Mouse (Mus musculus) retina, postnatal 7 days (tissue): ENCODE data around the gene Sytl4.

Experiments used
- DNase-seq: peaks from one replicate; pipeline ENCODE4 v3.0.0-alpha.2; 2012; ENCODE audit warnings: low read depth, low spot score

Sytl4 gene

DNA sequence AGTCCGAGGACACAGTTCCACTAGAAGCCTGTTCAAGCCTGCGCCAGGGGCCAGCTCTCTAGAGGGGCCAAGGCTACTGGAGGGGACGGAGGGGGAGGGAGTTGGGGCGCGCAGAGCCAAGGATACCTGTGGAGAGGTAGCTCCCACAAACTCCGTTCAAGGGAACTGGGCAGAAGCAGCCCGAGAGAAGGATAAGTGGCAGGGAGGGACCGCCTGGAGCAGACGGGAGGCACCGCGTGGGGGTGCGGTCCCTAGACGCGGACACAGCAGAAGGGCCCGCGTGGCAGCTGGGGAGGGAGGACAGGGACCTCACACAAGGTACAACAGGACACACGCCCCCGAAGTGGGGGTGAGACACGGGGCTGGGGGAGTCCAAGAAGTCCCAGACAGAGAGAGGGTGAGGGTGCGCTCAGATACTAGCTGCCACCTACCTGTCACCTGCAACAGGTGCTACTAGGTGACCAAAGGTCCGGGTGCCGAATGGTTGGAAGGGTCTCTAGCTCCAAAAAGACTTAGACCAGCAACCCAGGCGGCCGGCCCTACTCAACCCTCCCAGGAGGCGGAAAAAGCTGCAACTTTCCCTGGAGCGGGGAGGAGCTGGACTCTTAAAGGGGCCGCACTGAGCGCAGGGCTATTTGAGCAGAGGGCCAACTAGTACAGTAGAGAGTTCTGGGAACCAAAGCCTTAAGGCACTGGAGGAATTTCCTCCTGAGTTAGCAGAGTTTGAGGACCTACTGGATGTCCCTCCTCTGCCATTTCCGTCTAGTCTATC, at the start of gene Sytl4:
Sytl4 (minus strand) TSS at position 582 of the 772 bp plus-strand sequence.
- no peak for DNase-seq

DNA sequence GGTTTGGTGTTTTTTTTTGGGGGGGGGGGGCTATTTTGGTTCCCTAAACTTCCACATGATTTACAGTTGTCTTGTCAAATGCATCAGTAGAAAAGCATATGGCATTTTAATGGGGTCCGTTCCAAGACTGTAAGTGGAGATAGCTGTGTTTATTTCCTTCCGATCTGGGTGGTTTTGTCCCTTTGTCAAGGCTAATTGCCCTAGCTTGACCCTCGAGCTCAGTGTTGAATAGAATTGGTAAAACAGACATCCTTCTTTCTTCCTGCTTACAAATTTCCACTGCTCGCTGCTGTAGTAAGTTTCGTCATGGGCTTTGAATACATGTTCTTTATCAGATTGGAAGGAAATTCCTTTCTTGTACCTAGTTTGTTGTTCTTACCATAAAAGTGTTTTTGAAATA, 39.1 kb upstream of the Sytl4 start:
- DNase-seq = no peak

DNA sequence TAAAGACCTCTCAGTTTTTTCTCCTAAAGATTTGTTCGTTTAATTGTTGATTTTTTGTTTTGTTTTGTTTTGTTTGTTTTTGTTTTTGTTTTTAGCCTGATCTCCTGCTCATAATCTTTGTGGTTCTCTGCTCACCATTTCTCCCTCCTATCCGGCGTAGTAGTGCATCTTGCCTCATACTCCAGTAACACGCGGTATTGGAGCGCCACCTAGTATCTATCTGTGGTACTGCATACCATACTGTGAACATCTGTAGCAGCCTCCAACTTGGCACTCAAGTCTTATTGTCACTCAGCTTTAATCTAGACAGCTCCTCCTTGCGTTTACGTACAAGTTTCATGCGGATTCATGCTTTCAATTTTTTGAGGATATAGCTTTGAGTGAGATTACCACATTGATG, 37.4 kb upstream of the Sytl4 start:
- DNase-seq = peak; percentile 52

DNA sequence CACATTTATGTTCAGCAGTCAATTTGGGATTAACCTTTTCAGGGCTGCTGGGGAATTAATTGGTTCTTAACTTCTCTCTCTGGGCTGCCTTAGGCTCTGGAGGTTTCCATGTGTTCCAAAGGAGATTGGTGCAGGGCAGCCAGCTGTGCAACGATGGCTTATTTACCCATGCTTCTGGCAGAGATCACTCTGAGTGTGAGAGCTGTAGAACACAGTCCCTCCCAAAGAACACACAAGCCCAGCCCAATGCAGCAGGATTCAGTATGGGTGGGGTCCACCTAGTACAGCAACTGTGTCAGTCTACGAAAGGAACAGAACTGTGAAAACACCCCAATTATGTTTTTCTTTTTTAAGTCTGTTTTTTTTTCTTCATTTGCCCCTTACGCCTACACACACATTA, 14.3 kb upstream of the Sytl4 start:
- no peak for DNase-seq

DNA sequence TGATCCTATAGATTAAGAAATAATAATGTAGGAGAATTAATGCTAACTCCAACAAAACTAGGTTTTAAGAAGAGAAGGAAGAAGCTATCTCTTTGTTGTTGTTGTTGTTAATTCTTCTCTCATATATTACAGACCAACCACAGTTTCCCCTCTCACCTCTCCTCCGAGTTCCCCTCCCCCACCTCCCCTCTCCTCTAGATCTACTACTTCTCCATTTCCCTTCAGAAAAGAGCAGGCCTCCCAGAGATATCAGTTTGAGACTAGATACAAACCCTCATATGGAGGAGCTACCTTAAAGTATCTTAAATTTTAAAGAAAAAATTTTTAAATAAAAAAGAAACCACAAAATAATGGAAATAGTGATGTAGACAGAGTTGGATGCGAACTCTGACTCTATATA, 17.0 kb downstream of the Sytl4 start:
- DNase-seq = no peak

DNA sequence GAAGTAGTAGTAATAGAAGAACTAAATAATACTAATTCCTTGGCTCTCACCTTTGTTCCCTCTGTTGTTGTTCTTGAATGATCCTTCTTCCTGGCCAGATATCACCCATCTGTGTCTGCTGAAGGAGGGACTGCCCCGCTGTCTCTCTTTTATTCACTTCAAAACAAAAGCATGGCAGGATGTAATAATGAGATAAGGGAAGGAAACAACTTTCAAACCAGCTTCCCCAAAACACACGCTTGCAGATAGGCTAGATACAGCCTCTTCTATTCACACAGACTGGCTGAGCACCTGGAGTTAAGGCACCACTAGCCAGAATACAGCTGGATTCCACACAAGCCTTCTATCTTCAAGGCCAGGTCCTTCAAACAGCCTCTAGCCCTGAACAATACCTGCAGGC, 21.0 kb downstream of the Sytl4 start:
- DNase-seq = no peak

DNA sequence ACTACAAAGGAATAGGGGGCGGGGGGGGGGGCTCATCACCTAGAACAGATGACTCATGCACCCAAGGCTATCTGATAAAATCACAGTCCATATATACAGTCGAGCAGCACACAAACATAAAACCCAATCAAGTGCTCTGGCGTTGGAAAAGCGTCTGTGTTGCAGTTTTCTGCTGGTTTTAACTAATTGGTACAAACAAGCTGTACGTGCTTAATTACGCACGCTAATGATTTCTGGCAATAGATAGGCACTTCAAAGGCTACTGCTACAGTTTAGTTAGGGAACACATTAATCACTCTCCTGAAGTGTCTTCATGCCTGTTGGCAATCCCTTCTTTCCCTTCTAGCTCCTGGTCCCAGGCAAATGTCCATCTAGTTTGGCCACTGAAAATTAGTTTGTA, 27.0 kb downstream of the Sytl4 start:
- no peak for DNase-seq

DNA sequence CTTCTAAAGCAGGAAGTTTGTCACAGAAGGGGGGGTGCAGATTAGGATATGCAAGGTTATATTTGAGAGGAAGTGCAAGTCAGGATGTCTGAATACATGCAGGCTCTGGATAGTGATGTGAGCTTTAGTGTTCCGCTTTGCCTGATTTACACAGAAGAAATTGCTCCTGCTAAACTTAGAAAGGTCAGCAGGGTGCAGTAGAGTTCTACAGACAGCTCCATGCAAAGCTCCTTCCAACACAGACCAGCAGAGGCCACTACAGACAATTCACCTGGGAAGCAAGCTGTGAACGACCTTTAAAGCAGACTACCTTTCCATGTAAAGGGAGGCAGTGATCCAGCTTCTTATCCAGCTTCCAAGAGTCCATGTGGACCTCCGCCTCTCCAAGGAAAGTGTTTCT, 34.2 kb downstream of the Sytl4 start:
- DNase-seq = peak; percentile 43

DNA sequence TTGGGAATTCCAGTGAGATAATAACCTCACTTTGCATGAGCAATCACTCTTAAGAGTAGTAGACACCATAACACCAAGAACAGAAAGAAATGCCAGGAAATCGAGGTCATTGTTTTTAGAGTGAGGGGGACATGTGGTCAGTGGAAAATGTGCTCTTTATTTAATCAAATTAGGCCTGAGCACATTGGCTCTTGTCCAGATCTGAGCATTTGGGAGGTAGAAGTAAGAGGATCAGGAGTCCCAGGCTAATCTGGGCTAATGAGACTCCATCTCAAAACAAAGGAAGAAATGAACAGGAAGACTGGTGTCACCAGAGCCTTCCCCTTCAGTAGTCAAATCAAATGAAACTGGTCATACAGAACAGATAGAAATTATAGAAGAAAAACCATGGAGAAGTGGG, 42.1 kb downstream of the Sytl4 start:
- DNase-seq = peak; percentile 61

DNA sequence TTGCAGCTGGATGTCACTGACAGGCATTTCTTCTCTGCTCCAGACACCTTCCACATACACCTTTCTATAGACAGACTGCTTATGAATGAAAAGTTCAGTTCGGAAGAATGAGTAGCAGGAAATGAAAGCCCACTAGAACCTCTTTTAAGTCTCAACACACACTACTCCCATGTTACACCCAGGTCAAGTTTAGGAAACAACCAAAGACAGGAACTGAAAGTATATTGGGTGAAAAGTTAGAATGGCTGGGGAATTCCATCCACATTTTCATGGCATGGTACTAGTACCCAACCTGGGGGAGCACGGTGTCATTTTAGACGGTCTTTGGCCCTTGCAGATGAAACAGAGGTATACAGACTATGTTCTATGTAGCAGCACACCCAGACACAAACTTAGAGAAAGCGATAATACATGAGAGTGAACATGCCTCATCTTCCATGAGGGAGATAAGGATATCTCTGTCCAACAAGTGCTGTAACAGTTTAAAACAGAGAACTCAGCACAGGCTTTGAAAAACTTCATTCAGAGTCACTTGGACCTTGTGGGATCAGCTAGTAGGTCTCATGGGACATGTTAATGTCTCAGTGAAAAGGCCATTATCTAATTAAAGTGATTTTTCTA, 44.9 kb downstream of the Sytl4 start:
- DNase-seq = no peak

DNA sequence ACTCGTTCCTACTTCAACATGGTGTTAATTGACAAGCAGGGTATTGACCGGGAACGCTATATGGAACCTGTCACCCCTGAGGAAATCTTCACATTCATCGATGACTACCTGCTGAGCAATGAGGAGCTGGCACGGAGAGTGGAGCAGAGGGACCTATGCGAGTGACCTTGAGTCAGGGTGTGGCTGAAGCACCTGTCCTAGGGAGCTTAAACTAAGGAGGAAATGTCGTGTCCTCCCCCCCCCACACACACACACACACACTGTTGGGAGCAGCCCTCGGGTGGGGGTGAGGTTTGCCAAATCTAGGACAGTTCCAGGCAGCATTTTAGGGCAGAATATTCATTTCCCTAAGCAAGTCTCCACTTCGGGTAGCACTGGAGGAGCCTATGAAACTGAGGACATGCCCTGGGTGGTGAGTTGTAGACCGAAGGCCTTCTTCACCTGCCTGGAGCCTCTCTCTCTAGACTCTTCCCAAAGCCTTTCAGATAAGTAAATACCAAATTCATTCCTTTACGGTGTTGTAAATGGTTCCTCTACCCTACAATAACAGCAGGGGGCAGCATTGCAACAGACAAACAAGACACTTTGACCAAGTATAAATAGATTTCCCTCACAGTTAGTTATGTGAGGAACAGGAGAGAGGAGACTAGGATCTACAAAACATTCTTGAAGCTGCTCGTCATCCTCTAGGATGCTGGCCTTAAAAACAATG, 50.2 kb downstream of the Sytl4 start:
- peak; percentile 24 for DNase-seq

DNA sequence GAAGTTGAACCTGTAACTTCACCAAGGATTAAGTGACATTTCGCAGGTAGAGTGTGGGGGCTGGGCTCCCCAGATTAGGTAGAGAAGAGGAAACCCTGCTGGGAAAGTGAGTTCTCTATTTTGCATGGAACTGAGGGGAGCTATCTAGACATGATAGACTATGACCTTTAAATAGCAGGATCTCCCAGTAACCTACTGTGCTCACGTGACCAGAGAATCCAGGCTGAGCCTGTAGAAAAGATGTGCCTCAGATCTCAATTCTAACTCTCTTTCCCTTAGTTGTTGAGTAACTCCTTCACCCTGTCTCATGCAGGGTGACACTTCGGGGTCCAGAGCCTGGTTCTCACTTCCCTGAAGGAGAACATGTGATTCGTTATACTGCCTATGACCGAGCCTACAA, 54.9 kb downstream of the Sytl4 start:
- DNase-seq = no peak

DNA sequence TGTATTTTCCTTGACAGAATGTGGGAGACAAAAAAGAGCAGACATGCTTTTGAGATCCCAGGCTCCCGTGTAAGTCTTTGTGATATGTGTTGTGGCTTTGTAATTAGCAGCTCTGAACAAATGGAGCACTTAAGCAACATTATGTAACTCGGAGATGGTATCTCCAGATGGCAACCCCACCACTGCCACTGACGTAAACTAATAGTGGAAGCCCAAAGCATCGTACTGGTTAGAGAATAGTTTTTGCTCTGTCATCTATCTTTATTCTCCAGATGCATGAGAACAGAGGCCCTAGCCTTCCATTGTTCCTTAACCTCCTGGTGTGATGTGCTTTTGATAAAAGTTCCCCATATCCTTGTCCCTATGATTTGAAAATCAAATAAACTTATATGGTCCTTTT, 60.4 kb downstream of the Sytl4 start:
- no peak for DNase-seq

DNA sequence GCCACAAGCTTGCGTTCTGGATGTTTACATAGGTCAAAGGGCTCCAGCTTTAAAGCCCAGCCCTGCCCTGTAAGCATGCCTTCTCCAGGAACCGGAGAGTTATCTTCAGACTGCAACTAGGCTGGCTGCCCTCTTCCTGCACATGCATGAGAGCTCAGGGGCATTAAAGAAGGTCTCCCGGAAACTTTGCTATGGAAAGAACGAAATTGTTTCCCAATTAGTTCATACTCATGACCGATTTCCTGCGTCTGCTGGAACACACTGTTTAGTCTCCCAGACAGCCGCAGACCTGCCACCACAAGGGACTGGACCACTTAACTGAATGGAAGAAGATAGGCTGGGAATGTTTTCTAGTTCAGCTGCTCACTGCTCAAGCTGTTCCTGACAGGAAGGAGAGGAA, 67.4 kb downstream of the Sytl4 start:
- no peak for DNase-seq

DNA sequence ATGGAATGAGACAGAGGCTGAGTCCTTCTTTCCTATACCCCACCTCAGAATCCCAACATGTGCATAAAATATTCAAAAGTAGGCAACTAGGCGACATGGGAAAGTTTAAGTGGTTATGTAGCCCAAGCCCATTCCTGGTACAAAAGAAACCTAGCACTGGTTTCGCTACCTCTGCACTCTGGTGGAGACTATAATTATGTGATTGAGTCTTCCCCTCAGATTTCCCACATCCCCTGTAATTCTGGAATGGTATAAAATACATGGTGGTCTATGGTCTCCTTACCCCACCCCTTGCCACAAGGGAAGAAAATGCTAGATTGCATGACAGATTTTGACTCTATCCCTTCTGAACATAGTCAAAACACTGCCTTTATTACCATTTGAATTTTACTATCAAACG, 68.6 kb downstream of the Sytl4 start:
- no peak for DNase-seq

DNA sequence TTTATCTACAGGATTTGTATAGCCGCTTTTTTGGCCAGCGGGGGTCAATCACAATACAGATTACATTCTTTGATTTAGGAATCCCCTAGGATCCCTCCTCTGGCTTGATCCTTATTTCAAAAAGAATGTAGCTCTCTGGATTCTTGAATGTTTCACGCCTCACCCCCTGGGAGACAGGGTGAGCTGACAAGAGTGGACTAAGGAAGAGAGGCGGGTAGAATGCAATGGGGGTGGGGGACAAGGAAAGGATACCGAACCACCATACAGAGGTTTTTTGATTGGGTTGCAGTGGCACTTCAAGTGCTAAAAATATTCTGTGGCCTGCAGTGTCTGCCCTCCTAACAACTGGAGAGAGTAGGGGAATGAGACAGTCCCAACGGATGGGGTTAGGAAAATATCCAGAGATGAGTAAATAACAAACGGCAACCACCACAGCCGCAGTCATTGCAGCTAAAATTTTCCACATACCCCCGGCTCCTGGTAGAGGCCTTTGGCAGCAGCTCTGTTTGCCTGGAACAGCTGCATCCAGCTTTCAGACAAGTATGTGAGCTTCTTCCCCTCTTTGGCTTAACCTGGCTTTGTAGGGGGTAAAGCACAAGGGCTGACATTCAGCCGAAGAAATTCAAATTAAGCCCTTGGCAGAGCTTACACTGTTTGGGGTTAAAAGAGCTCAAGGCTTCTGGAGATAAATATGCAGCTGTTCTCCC, 70.1 kb downstream of the Sytl4 start:
- DNase-seq = no peak

DNA sequence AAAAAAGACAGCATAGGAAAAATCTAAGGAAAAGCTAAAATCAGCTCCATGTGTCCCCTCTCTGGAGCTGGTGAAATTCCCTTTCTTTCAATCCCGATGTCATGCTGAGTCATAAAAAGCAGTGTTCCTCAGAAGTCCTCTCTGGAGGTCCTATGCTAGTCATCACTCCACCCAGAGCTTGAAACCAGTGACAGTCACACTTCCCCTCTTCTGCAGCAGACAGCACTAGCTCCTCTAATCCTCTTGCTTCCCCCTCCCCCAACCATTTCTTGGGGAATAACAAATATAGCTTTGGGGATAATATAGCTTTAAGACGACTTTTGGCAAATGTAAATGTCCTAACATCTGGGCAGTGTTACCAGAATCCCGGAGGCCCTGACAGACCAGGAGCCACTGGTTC, 73.4 kb downstream of the Sytl4 start, which contains the start of gene Srpx2:
Srpx2 (plus strand) TSS at position 166 of the 400 bp plus-strand sequence.
- no peak for DNase-seq

DNA sequence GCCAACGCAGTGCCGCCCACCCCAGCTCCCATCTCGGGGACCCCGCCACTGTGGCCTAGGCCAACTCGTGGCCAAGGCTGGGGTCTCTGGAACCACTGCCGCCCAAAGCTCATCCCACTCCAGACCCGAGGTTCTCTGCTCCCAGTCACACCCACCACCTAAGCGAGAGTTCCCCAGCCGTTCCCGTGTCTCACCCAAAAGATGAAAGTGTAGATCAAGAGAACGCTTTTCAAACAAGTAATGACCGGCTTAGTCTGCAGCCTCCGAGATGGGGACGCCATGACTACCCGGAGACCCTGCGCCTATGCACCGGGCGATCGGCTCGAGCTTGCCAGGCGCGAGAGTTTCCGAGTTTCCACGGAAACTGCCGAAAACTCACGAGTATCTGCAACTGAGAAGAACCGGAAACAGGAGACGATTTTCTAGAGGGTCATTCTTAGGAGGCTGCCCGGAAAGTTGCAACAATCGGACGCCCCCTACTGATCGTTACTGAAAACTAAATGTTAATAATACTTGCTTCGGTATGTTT, 83.5 kb downstream of the Sytl4 start, which contains the start of gene Tspan6:
Tspan6 (minus strand) TSS at position 416 of the 529 bp plus-strand sequence.
- peak; percentile 47 for DNase-seq

DNA sequence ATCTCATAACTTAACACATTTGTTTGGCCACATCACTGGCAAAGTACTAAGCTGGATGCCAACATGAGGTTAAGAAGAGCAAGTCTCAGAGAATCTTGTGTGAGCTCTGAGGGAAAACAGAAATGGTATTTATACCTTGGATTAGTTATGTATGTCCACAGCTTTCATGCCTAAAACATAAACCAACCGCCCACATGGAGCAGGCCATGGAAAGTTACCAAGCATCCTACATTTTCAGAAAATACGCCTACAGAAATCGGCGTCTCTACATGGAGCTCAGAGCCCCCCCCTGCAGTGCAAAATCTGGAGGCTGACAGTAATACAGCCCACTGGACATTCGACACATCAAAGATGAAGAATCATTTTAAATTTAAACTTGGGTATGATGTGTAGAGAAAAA, 93.5 kb downstream of the Sytl4 start:
- no peak for DNase-seq

DNA sequence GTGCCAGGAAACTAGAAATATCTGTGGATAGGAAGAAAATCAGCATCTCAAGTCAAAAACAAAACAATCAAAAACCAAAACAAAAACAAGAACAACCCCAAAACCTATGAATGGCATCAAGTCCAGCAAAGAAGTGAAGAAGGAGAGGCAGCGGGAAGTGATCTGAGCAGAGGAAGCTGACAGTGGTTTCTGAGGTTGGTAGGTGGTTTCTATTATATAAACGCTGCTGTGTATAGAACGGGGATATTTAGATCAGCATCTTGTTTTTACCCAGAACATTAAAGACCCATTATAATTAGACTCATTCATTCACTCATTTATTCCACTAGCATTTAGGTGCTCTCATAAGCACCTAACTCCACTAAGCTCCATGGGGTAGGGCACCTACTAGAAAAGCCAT, 94.3 kb downstream of the Sytl4 start:
- DNase-seq = no peak
